Mouse (Mus musculus) cerebellum, postnatal 36 days (tissue): ENCODE results near the gene Adamtsl4.
A peak's percentile ranks its signal among the peaks of the same experiment; 100 is the strongest.

Source experiments
- DNase-seq, 2 experiments: peaks; one replicate each; pipeline ENCODE4 v3.0.0; 2021 to 2022; ENCODE audit warnings: mixed read lengths in 2 of 2

The Adamtsl4 gene

GRCm38 (mm10) chr3:95687524-95688421 is at the start of gene Adamtsl4:
Gene Adamtsl4 (minus strand): TSS chr3:95687917.
- DNase-seq: peak; percentile 61 to 74

GRCm38 (mm10) chr3:95735071-95735670 is 47.5 kb upstream of the Adamtsl4 start:
- no peak for DNase-seq

- DNase-seq: no peak
Observed at GRCm38 (mm10) chr3:95734092-95734702, 46.5 kb upstream of the Adamtsl4 start.

GRCm38 (mm10) chr3:95732744-95733521 is 45.2 kb upstream of the Adamtsl4 start:
- DNase-seq: no peak

- no peak for DNase-seq
Observed at GRCm38 (mm10) chr3:95732297-95732696, 44.6 kb upstream of the Adamtsl4 start.

- no peak for DNase-seq
Observed at GRCm38 (mm10) chr3:95731802-95732201, 44.1 kb upstream of the Adamtsl4 start.

- DNase-seq: no peak
Observed at GRCm38 (mm10) chr3:95730431-95730830, 42.7 kb upstream of the Adamtsl4 start.

- no peak for DNase-seq
Observed at GRCm38 (mm10) chr3:95728906-95729305, 41.2 kb upstream of the Adamtsl4 start.

- DNase-seq: no peak
Observed at GRCm38 (mm10) chr3:95726696-95727358, 39.1 kb upstream of the Adamtsl4 start.

- no peak for DNase-seq
Observed at GRCm38 (mm10) chr3:95725863-95726262, 38.1 kb upstream of the Adamtsl4 start.

GRCm38 (mm10) chr3:95722386-95722785 is 34.7 kb upstream of the Adamtsl4 start:
- DNase-seq: no peak

GRCm38 (mm10) chr3:95718153-95718552 is 30.4 kb upstream of the Adamtsl4 start:
- no peak for DNase-seq

- no peak for DNase-seq
Observed at GRCm38 (mm10) chr3:95716075-95716474, 28.4 kb upstream of the Adamtsl4 start.

GRCm38 (mm10) chr3:95709967-95710366 is 22.2 kb upstream of the Adamtsl4 start:
- DNase-seq: no peak

GRCm38 (mm10) chr3:95709044-95709443 is 21.3 kb upstream of the Adamtsl4 start:
- no peak for DNase-seq

- DNase-seq: no peak
Observed at GRCm38 (mm10) chr3:95707497-95707896, 19.8 kb upstream of the Adamtsl4 start.

GRCm38 (mm10) chr3:95706273-95706672 is 18.6 kb upstream of the Adamtsl4 start:
- no peak for DNase-seq

GRCm38 (mm10) chr3:95704612-95705011 is 16.9 kb upstream of the Adamtsl4 start:
- no peak for DNase-seq

- no peak for DNase-seq
Observed at GRCm38 (mm10) chr3:95703276-95703675, 15.6 kb upstream of the Adamtsl4 start.

GRCm38 (mm10) chr3:95701877-95702540 is 14.3 kb upstream of the Adamtsl4 start:
- DNase-seq: peak; percentile 43 to 59

GRCm38 (mm10) chr3:95701085-95701484 is 13.4 kb upstream of the Adamtsl4 start:
- no peak for DNase-seq

GRCm38 (mm10) chr3:95700233-95700681 is 12.5 kb upstream of the Adamtsl4 start:
- DNase-seq: peak; percentile 70 to 73
